Mouse (Mus musculus) CH12.LX (cell line): ENCODE measurements at regions not wholly inside any gene's neighbourhood (a gene's known extent, or its start where the extent isn't known, plus 50 kb on each side); places are given as distances from the start of the nearest gene placed in this dataset.

Experiments
- DNase-seq: peaks from one replicate; pipeline ENCODE4 v3.0.0-alpha.2; 2013; ENCODE audit errors: extremely low read depth
- H3K27ac ChIP-seq: 2 replicates; pipeline ENCODE4 v1.5.1; 2012; ENCODE audit warnings: low read depth, mild to moderate bottlenecking, control low read depth, moderate library complexity; ENCODE audit not compliant: insufficient read depth
- H3K27me3 ChIP-seq: replicated peaks from 2 replicates; pipeline ENCODE3; 2012; ENCODE audit warnings: inconsistent platforms
- H3K36me3 ChIP-seq, 2 experiments: replicated peaks in 1 of 2; 2 replicates each; pipeline versions ENCODE3 to v1.6.1; 2012; ENCODE audit warnings: inconsistent platforms in 1 of 2, low read length in 1 of 2, mild to moderate bottlenecking in 1 of 2, mixed read lengths in 1 of 2, moderate library complexity in 1 of 2; ENCODE audit not compliant: control insufficient read depth in 1 of 2, insufficient read depth in 1 of 2
- H3K4me1 ChIP-seq, 2 experiments: 2 replicates each; pipeline ENCODE4 v1.6.1; 2012; ENCODE audit warnings: inconsistent platforms in 1 of 2, moderate library complexity in 1 of 2; ENCODE audit not compliant: insufficient read depth in 2 of 2, control insufficient read depth in 1 of 2
- H3K4me2 ChIP-seq: 2 replicates; pipeline ENCODE4 v1.6.1; 2012; ENCODE audit warnings: low read depth, mild to moderate bottlenecking, control low read depth; ENCODE audit not compliant: poor library complexity, insufficient read depth, severe bottlenecking
- H3K4me3 ChIP-seq, 3 experiments: fragments of 150-350 bp in 1 of 3; sonication (generic) in 1 of 3; replicated peaks in 1 of 3; 2 replicates each; pipeline versions ENCODE3 to v1.5.1; 2011 to 2012; ENCODE audit warnings: low read depth in 2 of 3, low read length in 2 of 3, mild to moderate bottlenecking in 2 of 3, moderate library complexity in 2 of 3, control low read depth in 1 of 3, improper control_type of control experiment in 1 of 3, inconsistent platforms in 1 of 3, mixed read lengths in 1 of 3; ENCODE audit not compliant: poor library complexity in 1 of 3
- H3K79me2 ChIP-seq: replicated peaks from 2 replicates; pipeline ENCODE4 v1.6.1; 2012; ENCODE audit warnings: mild to moderate bottlenecking, moderate library complexity; ENCODE audit not compliant: control insufficient read depth, poor library complexity, insufficient read depth, severe bottlenecking; ENCODE audit errors: extremely low read depth
- H3K9ac ChIP-seq: 2 replicates; pipeline ENCODE4 v1.6.1; 2012; ENCODE audit warnings: low read depth, mild to moderate bottlenecking, control low read depth, moderate library complexity; ENCODE audit not compliant: insufficient read depth
- H3K9me3 ChIP-seq: replicated peaks from 2 replicates; pipeline ENCODE3; 2012; ENCODE audit warnings: low read length, inconsistent platforms, mixed read lengths
- CHD1 ChIP-seq: IDR thresholded peaks from 2 replicates; pipeline ENCODE4 v1.6.1; 2012; ENCODE audit warnings: low read depth, low read length, improper control_type of control experiment, inconsistent platforms
- E2F4 ChIP-seq: IDR thresholded peaks from 2 replicates; pipeline ENCODE4 v1.6.1; 2011; ENCODE audit warnings: low read depth, low read length, improper control_type of control experiment; ENCODE audit not compliant: insufficient replicate concordance
- ELF1 ChIP-seq: IDR thresholded peaks from 2 replicates; pipeline ENCODE4 v1.6.1; 2014; ENCODE audit warnings: low read depth, mild to moderate bottlenecking, inconsistent platforms, low read length, improper control_type of control experiment
- EP300 ChIP-seq: IDR thresholded peaks from 2 replicates; pipeline ENCODE4 v1.6.1; 2011; ENCODE audit warnings: low read length, improper control_type of control experiment
- HCFC1 ChIP-seq: IDR thresholded peaks from 2 replicates; pipeline ENCODE4 v1.6.1; 2012; ENCODE audit warnings: low read depth, mild to moderate bottlenecking, inconsistent platforms, low read length, improper control_type of control experiment
- IRF4 ChIP-seq: IDR thresholded peaks from 2 replicates; pipeline ENCODE4 v1.6.1; 2014; ENCODE audit warnings: low read depth, mild to moderate bottlenecking, inconsistent platforms, low read length, improper control_type of control experiment
- JUND ChIP-seq: conservative IDR thresholded peaks from 2 replicates; pipeline ENCODE4 v1.6.1; 2011; ENCODE audit warnings: low read depth, low read length, improper control_type of control experiment
- KAT2A ChIP-seq: IDR thresholded peaks from 2 replicates; pipeline ENCODE4 v1.6.1; 2012; ENCODE audit warnings: low read length, improper control_type of control experiment, inconsistent platforms; ENCODE audit not compliant: insufficient replicate concordance
- MAX ChIP-seq: IDR thresholded peaks from 2 replicates; pipeline ENCODE4 v1.6.1; 2011; ENCODE audit warnings: low read length, improper control_type of control experiment
- MAZ ChIP-seq: IDR thresholded peaks from 2 replicates; pipeline ENCODE4 v1.6.1; 2012; ENCODE audit warnings: low read depth, mild to moderate bottlenecking, inconsistent platforms, low read length, improper control_type of control experiment, moderate library complexity
- MYC ChIP-seq: IDR thresholded peaks from 2 replicates; pipeline ENCODE4 v1.6.1; 2011; ENCODE audit warnings: low read depth, mild to moderate bottlenecking, improper control_type of control experiment, low read length
- NELFE ChIP-seq: IDR thresholded peaks from 2 replicates; pipeline ENCODE4 v1.6.1; 2011; ENCODE audit warnings: low read depth, low read length, improper control_type of control experiment
- NRF1 ChIP-seq: IDR thresholded peaks from 2 replicates; pipeline ENCODE4 v1.6.1; 2014; ENCODE audit warnings: low read depth, mild to moderate bottlenecking, inconsistent platforms, low read length, improper control_type of control experiment, moderate library complexity
- POLR2A ChIP-seq: IDR thresholded peaks from 2 replicates; pipeline ENCODE4 v1.6.1; 2011; ENCODE audit warnings: low read depth, mild to moderate bottlenecking, improper control_type of control experiment, low read length
- POLR2AphosphoS2 ChIP-seq: IDR thresholded peaks from 2 replicates; pipeline ENCODE4 v1.6.1; 2011; ENCODE audit warnings: low read depth, low read length, improper control_type of control experiment
- RAD21 ChIP-seq: IDR thresholded peaks from 2 replicates; pipeline ENCODE4 v1.6.1; 2011; ENCODE audit warnings: low read depth, mild to moderate bottlenecking, low read length, improper control_type of control experiment, moderate library complexity
- SIN3A ChIP-seq: IDR thresholded peaks from 2 replicates; pipeline ENCODE4 v1.6.1; 2012; ENCODE audit warnings: low read length, improper control_type of control experiment, inconsistent platforms
- UBTF ChIP-seq: IDR thresholded peaks from 2 replicates; pipeline ENCODE4 v1.6.1; 2012; ENCODE audit warnings: low read depth, mild to moderate bottlenecking, inconsistent platforms, low read length, improper control_type of control experiment, moderate library complexity
- USF1 ChIP-seq: IDR thresholded peaks from 2 replicates; pipeline ENCODE4 v1.6.1; 2014; ENCODE audit warnings: low read depth, mild to moderate bottlenecking, inconsistent platforms, low read length, improper control_type of control experiment
- USF2 ChIP-seq: conservative IDR thresholded peaks from 2 replicates; pipeline ENCODE4 v1.6.1; 2011; ENCODE audit warnings: low read depth, low read length, improper control_type of control experiment
- ZKSCAN1 ChIP-seq: IDR thresholded peaks from 2 replicates; pipeline ENCODE4 v1.6.1; 2012; ENCODE audit warnings: low read depth, inconsistent platforms, low read length, improper control_type of control experiment, borderline replicate concordance
- ZMIZ1 ChIP-seq: IDR thresholded peaks from 2 replicates; pipeline ENCODE4 v1.6.1; 2012; ENCODE audit warnings: low read depth, mild to moderate bottlenecking, inconsistent platforms, low read length, improper control_type of control experiment
- dilution Hi-C: fragments of 300-500 bp; cut with MboI; formaldehyde crosslinking; loops from 2 replicates; pipeline ENCODE4 v1.14.3; 2020; ENCODE audit warnings: low sequenced_read_pairs; ENCODE audit not compliant: extremely low pct_unique_long_range_greater_than_20kb, extremely low pct_ligation_motif_present
- in situ Hi-C: fragments of 300-500 bp; cut with MboI; formaldehyde crosslinking; loops from 3 replicates; pipeline ENCODE4 v1.14.3; 2019; ENCODE audit warnings: low sequenced_read_pairs, low pct_ligation_motif_present, low pct_unique_long_range_greater_than_20kb, mixed read lengths

DNA sequence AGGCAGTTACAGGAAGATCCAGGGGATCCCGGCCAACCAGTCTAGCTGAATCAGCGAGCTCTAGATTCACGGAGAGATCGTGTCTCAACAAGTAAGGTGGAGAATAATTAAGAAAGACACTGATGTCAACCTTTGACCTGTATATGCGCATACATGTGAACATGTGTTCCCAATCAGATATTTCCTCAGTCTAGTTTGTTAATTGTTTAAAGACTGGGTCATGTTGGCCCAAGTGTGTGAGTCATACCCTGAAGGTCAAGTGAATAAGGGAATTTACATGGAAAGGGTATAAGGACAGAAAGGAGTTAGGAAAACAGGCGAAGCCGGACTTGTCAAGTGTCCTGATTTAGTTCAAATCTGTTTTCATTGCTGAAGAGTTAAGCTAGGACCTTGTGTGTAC lies 76.4 kb upstream of the Mmadhc start:
- TF ChIP-seq SIN3A (no peak), IRF4 (no peak), HCFC1 (no peak), EP300 (no peak), CHD1 (no peak), ELF1 (no peak), ZKSCAN1 (no peak), NELFE (no peak), ZMIZ1 (no peak), MYC (no peak), RAD21 (no peak), UBTF (no peak), USF2 (no peak), JUND (no peak), POLR2AphosphoS2 (no peak), USF1 (no peak), MAZ (no peak), POLR2A (no peak)
- no peak for DNase-seq
- no peaks in the 10 kb centered on the region for H3K27me3 ChIP-seq
- in situ Hi-C loops, result no loop called here
- no peak overlapping the region for H3K4me3 ChIP-seq
- dilution Hi-C loops, result no loop called here
- no peaks in the 10 kb centered on the region for H3K4me1 ChIP-seq
- H3K4me2 ChIP-seq, result no peak overlapping the region
- no peaks in the 10 kb centered on the region for H3K36me3 ChIP-seq
- no peaks in the 10 kb centered on the region for H3K9me3 ChIP-seq
- H3K9ac ChIP-seq, result no peak overlapping the region
- H3K79me2 ChIP-seq, result no peaks in the 10 kb centered on the region
- no peak overlapping the region for H3K27ac ChIP-seq

DNA sequence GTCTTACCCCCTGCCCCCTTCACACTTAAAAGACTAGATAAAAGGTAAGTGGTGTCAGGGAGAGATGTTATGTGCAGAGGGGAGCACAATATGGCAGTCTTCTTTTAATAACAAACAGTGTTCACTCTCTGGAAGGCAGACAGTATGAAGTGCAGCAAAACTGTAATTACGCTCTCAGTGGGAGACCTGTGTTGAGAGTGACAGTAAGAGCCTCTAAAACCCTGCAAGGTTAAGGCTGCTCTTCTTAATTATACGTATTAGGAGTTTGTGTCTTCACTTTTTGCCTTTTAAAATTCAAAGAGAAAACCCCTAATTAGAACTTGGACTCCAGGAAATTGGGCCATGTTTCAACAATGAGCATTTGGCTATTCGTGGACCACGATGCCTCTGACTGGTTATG lies 72.2 kb upstream of the Mmadhc start:
- H3K79me2 ChIP-seq, result no peaks in the 10 kb centered on the region
- no peaks in the 10 kb centered on the region for H3K36me3 ChIP-seq
- dilution Hi-C loops (no loop called here), in situ Hi-C loops (no loop called here)
- no peaks in the 10 kb centered on the region for H3K4me1 ChIP-seq
- no peak overlapping the region for H3K27ac ChIP-seq
- no peaks in the 10 kb centered on the region for H3K27me3 ChIP-seq
- H3K4me3 ChIP-seq, result no peak overlapping the region
- no peak for DNase-seq
- H3K9ac ChIP-seq, result no peak overlapping the region
- H3K9me3 ChIP-seq, result no peaks in the 10 kb centered on the region
- TF ChIP-seq E2F4 (no peak), NRF1 (no peak), IRF4 (no peak), MAX (no peak), KAT2A (no peak), POLR2A (no peak)
- H3K4me2 ChIP-seq, result no peak overlapping the region
